Mouse (Mus musculus) right cerebral cortex, adult 2 months (tissue): ENCODE measurements around the gene Alg9.

Experiments
- DNase-seq, 2 experiments: peaks; one replicate each; pipeline ENCODE4 v3.0.0; 2021 to 2022; ENCODE audit warnings: low spot score in 2 of 2

Gene Alg9

GRCm38 (mm10) chr9:50774991-50775612, at the start of gene Alg9, which contains the start of gene 1110032A03Rik:
Gene Alg9 (plus strand): TSS chr9:50775019.
Gene 1110032A03Rik (minus strand): TSS chr9:50775520.
- DNase-seq: peak; percentile 90 to 94

GRCm38 (mm10) chr9:50725921-50726590, 48.8 kb upstream of the Alg9 start:
- no peak for DNase-seq

- DNase-seq: peak; percentile 78 to 79
Measured at GRCm38 (mm10) chr9:50727171-50727924, 47.5 kb upstream of the Alg9 start.

GRCm38 (mm10) chr9:50727925-50728651, 46.7 kb upstream of the Alg9 start:
- DNase-seq: peak; percentile 87 to 89

- DNase-seq: no peak
Measured at GRCm38 (mm10) chr9:50729600-50729999, 45.2 kb upstream of the Alg9 start.

- DNase-seq: no peak
Measured at GRCm38 (mm10) chr9:50732560-50732959, 42.3 kb upstream of the Alg9 start.

GRCm38 (mm10) chr9:50734989-50735388, 39.8 kb upstream of the Alg9 start:
- DNase-seq: peak; percentile 59 to 75

- peak; percentile 87 to 88 for DNase-seq
Measured at GRCm38 (mm10) chr9:50738914-50739870, 35.6 kb upstream of the Alg9 start, which contains the start of gene Dixdc1. Gene Dixdc1 (minus strand): TSS chr9:50739517.

- DNase-seq: no peak
Measured at GRCm38 (mm10) chr9:50740867-50741784, 33.7 kb upstream of the Alg9 start.

- no peak for DNase-seq
Measured at GRCm38 (mm10) chr9:50742261-50742660, 32.6 kb upstream of the Alg9 start.

GRCm38 (mm10) chr9:50742744-50743143, 32.1 kb upstream of the Alg9 start:
- DNase-seq: no peak

GRCm38 (mm10) chr9:50745806-50746205, 29.0 kb upstream of the Alg9 start:
- DNase-seq: no peak

GRCm38 (mm10) chr9:50746214-50746677, 28.6 kb upstream of the Alg9 start, which contains the start of gene 2310030G06Rik:
Gene 2310030G06Rik (minus strand): TSS chr9:50746536.
- peak in 1 of 2 experiments; percentile 32 for DNase-seq

GRCm38 (mm10) chr9:50750706-50751105, 24.1 kb upstream of the Alg9 start:
- no peak for DNase-seq

- no peak for DNase-seq
Measured at GRCm38 (mm10) chr9:50751323-50751722, 23.5 kb upstream of the Alg9 start, which contains the start of gene Cryab. Gene Cryab (plus strand): TSS chr9:50751325.

- no peak for DNase-seq
Measured at GRCm38 (mm10) chr9:50752054-50752602, 22.7 kb upstream of the Alg9 start, which contains the start of gene Hspb2. Gene Hspb2 (minus strand): TSS chr9:50752354.

- DNase-seq: peak; percentile 53 to 63
Measured at GRCm38 (mm10) chr9:50752784-50753615, 21.8 kb upstream of the Alg9 start.

GRCm38 (mm10) chr9:50753947-50754346, 20.9 kb upstream of the Alg9 start:
- DNase-seq: no peak
